Mouse (Mus musculus) stomach, postnatal 0 days (tissue): Measurements from ENCODE around the gene Myt1l.

Experiments
- CTCF ChIP-seq: IDR thresholded peaks from 2 replicates; pipeline ENCODE4 v1.5.1; 2016; ENCODE audit warnings: antibody characterized with exemption, low read depth, mild to moderate bottlenecking, moderate library complexity
- EP300 ChIP-seq: optimal IDR thresholded peaks from 2 replicates; pipeline ENCODE3; 2016; ENCODE audit warnings: antibody characterized with exemption

DNA sequence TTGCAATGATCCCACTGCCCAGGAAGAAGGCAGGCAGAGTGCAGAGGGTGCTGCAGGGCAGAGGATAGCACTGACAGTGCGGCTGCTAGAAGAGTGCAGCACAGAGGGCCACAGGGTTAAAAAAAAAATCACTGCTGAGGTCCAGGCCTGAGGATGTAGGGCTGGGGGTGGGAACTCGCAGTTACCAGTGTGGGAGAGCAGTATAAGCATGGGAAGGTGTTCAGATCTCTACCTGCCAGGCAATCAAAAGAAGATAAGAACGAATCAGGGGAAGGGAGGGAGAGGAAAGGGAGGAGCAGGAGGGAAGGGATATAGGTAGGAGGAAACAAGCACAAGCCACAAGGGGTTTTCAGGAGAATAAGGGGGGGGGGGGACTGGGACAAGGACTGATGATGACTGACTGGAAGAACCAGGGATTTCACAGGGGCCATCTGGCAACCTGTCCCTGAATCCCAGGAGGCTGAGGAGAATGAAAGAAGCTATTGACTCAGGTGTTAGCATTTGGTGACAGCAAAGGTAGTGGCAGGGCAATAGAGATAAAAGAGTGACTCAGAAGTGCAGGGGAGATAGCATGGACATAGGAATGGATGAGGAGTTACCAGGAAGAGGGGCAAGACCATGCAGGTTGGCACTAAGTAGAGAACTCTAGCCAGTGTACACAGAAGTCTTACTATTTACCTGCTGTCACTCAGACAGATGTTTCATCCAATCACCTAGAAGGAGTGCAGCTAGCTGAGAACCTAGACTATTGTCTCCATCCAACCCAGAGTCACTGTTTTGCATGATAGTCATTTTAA is 270.6 kb downstream of the Myt1l start:
- no peak for TF ChIP-seq CTCF
- no peak for TF ChIP-seq EP300
